Mouse (Mus musculus) liver, embryonic 16.5 days (tissue): ENCODE measurements around the gene Tmem74b. TPM values are rescaled to one million over a fixed set of nuclear protein-coding genes. Genes with fewer than 3 reads are reported as not detected.

Source experiments
- ATAC-seq: fragments of 200-750 bp; cut with Nextera tagmentation; 2 replicates; pipeline ENCODE4 v1.8.0; 2017; ENCODE audit warnings: low read depth, mild to moderate bottlenecking, moderate number of reproducible peaks, moderate library complexity
- H3K27ac ChIP-seq: fragments of 300-500 bp; sonication (generic); 2 replicates; pipeline ENCODE4 v1.5.1; 2014; ENCODE audit warnings: mild to moderate bottlenecking, low read length
- H3K27me3 ChIP-seq: fragments of 300-500 bp; sonication (generic); 2 replicates; pipeline ENCODE4 v1.6.1; 2014; ENCODE audit warnings: low read depth, low read length, mixed read lengths; ENCODE audit not compliant: control insufficient read depth, insufficient read depth
- H3K36me3 ChIP-seq: fragments of 300-500 bp; sonication (generic); 2 replicates; pipeline ENCODE4 v1.6.1; 2014; ENCODE audit warnings: mild to moderate bottlenecking; ENCODE audit not compliant: control insufficient read depth, insufficient read depth
- H3K4me1 ChIP-seq: fragments of 300-500 bp; sonication (generic); 2 replicates; pipeline ENCODE4 v1.6.1; 2014; ENCODE audit warnings: low read depth, low read length, mixed read lengths; ENCODE audit not compliant: control insufficient read depth
- H3K4me2 ChIP-seq: fragments of 300-500 bp; sonication (generic); 2 replicates; pipeline ENCODE4 v1.6.1; 2014; ENCODE audit warnings: low read depth, low read length, mixed read lengths
- H3K4me3 ChIP-seq: fragments of 300-500 bp; sonication (generic); 2 replicates; pipeline ENCODE4 v1.5.1; 2014; ENCODE audit warnings: low read depth, mild to moderate bottlenecking, low read length
- H3K9ac ChIP-seq: fragments of 300-500 bp; sonication (generic); 2 replicates; pipeline ENCODE4 v1.6.1; 2014; ENCODE audit warnings: low read depth, low read length
- H3K9me3 ChIP-seq: fragments of 300-500 bp; sonication (generic); replicated peaks from 2 replicates; pipeline ENCODE4 v1.6.1; 2016; ENCODE audit warnings: low read length; ENCODE audit not compliant: control insufficient read depth
- WGBS: fragments of 180-500 bp; shearing (Covaris S2); extraction: QIAGEN DNeasy Blood & Tissue Kit; methylation state at CpG from one replicate; pipeline ENCODE4 v1.1.7; 2014; ENCODE audit not compliant: insufficient replicate concordance; 5-methylcytosine and 5-hydroxymethylcytosine counted together
- polyA plus RNA-seq: library from polyadenylated mRNA; unstranded; fragments of >200 nt; fragmentation: Nextera tagmentation; extraction: Ambion mirVana; gene quantifications from 2 replicates; pipeline ENCODE4 v1.2.1, GENCODE M21; 2015

Gene Tmem74b
- polyA plus RNA-seq, 1 experiment from 2014 or later = not detected

DNA sequence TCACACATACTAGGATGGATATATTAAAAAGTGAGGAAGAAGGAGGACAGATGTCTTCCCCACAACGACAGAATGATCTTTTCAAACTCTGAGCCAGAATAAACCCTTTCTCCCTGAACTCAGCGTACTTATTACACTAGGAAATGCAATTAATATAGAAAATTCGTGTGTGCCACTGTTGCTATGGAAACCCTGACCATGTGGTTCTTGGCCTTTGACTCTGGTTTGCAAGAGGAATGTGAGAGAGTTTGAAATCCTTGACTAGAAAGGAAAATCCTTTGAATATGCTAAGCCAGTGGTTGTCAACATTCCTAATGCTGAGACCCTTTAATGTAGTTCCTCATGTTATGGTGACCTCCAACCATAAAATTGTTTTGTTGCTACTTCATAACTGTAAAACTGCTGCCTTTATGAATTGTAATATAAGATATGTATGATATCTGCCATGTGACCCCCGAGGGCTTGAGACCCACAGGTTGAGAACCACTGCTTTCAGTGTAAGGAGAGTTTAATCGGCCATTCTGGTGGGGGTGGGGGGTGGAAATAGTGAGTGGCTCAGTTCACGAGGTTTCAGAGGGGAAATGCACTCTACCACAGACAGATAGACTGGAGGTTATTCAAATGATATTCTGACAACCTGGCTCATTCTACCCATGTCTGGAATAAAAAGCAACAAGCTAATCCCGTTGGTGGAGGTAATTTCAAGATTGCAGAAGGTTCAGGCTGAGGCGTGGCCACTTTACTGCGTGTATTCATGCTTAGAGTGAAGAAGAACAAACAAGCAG is 54.7 kb downstream of the Tmem74b start:
- ATAC-seq = no peak
- Histone ChIP-seq H3K27ac (no peak overlapping the region), H3K36me3 (no peaks in the 10 kb centered on the region), H3K4me1 (no peaks in the 10 kb centered on the region), H3K27me3 (no peaks in the 10 kb centered on the region), H3K4me2 (no peak overlapping the region), H3K9me3 (no peaks in the 10 kb centered on the region), H3K4me3 (no peak overlapping the region), H3K9ac (no peak overlapping the region)
- 42% methylated on average over 9 of the region's 9 CpGs for WGBS

GRCm38 (mm10) chr2:151757451-151757850 is 55.6 kb downstream of the Tmem74b start:
- WGBS = 46% methylated on average over 5 of the region's 5 CpGs
- no peak for ATAC-seq
- H3K4me3 ChIP-seq = no peak overlapping the region

GRCm38 (mm10) chr2:151758806-151759353 is 57.1 kb downstream of the Tmem74b start:
- H3K4me2 ChIP-seq = no peak overlapping the region
- no peak overlapping the region for H3K27ac ChIP-seq
- no peak overlapping the region for H3K4me3 ChIP-seq
- H3K4me1 ChIP-seq = no peaks in the 10 kb centered on the region
- ATAC-seq = no peak
- no peaks in the 10 kb centered on the region for H3K36me3 ChIP-seq
- no peak overlapping the region for H3K9ac ChIP-seq
- H3K27me3 ChIP-seq = no peaks in the 10 kb centered on the region
- H3K9me3 ChIP-seq = no peaks in the 10 kb centered on the region
- WGBS = 19% methylated on average over 1 of the region's 1 CpGs

More at GRCm38 (mm10) chr2:151757451-151757850, 55.6 kb downstream of the Tmem74b start:
- Histone ChIP-seq H3K9me3 (no peaks in the 10 kb centered on the region), H3K9ac (no peak overlapping the region), H3K27me3 (no peaks in the 10 kb centered on the region), H3K27ac (no peak overlapping the region), H3K4me2 (no peak overlapping the region), H3K36me3 (no peaks in the 10 kb centered on the region), H3K4me1 (no peaks in the 10 kb centered on the region)

Other genes with a start within 250 kb of the Tmem74b start
- gene 4921509C19Rik, start 225.9 kb upstream of the Tmem74b start, polyA plus RNA-seq = not detected in 2 replicates
- 54.7 and 63.0 TPM in 2 replicates for gene Nsfl1c, start 207.8 kb upstream of the Tmem74b start, polyA plus RNA-seq
- gene Fkbp1a, start 159.5 kb upstream of the Tmem74b start, polyA plus RNA-seq = 112 and 114 TPM in 2 replicates
- gene Sdcbp2, start 129.4 kb upstream of the Tmem74b start, polyA plus RNA-seq = 0.06 and 0.24 TPM in 2 replicates
- 0.04 and 0.08 TPM in 2 replicates for gene Snph, start 69.4 kb upstream of the Tmem74b start, polyA plus RNA-seq
- not detected in 2 replicates for gene Rad21l, start 33.5 kb upstream of the Tmem74b start, polyA plus RNA-seq
- 44.3 and 45.9 TPM in 2 replicates for gene Psmf1, start 42.2 kb downstream of the Tmem74b start, polyA plus RNA-seq
- 0.09 TPM in 1 of 2 replicates, not detected in the other for gene Rspo4, start 140.9 kb downstream of the Tmem74b start, polyA plus RNA-seq
- gene Angpt4, start 209.2 kb downstream of the Tmem74b start, polyA plus RNA-seq = 0.06 and 0.11 TPM in 2 replicates